Mouse (Mus musculus) adrenal gland, postnatal 36 days (tissue): ENCODE measurements around the gene Gm45785. TPM values are rescaled to one million over a fixed set of nuclear protein-coding genes. Genes with fewer than 3 reads are reported as not detected.
"Not testable (repeated sequence)": the region's sequence is repeated elsewhere in the genome, so short reads cannot be mapped to it uniquely, and the experiment has no call there.

Source experiments
- DNase-seq, 2 experiments: peaks; one replicate each; pipeline ENCODE4 v3.0.0; 2021; ENCODE audit warnings: mixed read lengths in 1 of 2
- long read RNA-seq, 2 experiments: library from polyadenylated mRNA; stranded (forward); transcript quantifications; one replicate each; pipeline ENCODE4 v2.0.0; 2021; ENCODE audit warnings: borderline sequencing depth in 2 of 2
- total RNA-seq, 2 experiments: library from RNA; stranded (reverse); gene quantifications; 2 replicates each; pipeline ENCODE4 v1.2.3; 2021

Gm45785 gene
- 1 to 10 TPM in 1 of 2 experiments, not detected in 1; 1.3 TPM for total RNA-seq
- long read RNA-seq, experiment 1, partial matches to known transcripts: 2 of 2 reads
- long read RNA-seq, experiment 1, other reads (novel, unspliced or antisense): 0 of 2 reads
- long read RNA-seq, experiment 2: 0 reads

GRCm38 (mm10) chr7:140855860-140856784 lies at the start of gene Gm45785:
Gene Gm45785, minus strand, starts transcription at chr7:140856331.
- DNase-seq: peak; percentile 90

GRCm38 (mm10) chr7:140905642-140906081 lies 49.5 kb upstream of the Gm45785 start:
- DNase-seq: no peak

DNA sequence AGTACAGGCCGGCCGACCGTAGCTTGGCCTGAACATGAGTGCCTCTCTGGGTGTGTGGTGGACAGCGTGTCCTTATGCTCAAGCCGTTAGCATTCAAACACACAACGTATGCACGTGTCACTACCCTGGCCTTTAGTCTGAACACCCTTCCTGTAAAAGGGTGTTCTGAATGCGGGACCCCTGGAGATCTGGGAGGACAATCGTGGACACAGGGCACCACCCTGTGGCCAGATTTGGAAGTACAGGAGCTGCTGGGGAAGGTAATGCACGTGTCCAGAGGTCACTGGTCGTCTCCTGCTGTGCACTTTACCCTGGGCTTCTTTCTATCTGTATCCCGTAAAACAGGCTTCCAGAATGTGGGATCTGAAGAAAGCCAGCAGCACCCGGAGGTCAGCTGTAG lies 47.1 kb upstream of the Gm45785 start:
- DNase-seq: peak; percentile 80 to 85

DNA sequence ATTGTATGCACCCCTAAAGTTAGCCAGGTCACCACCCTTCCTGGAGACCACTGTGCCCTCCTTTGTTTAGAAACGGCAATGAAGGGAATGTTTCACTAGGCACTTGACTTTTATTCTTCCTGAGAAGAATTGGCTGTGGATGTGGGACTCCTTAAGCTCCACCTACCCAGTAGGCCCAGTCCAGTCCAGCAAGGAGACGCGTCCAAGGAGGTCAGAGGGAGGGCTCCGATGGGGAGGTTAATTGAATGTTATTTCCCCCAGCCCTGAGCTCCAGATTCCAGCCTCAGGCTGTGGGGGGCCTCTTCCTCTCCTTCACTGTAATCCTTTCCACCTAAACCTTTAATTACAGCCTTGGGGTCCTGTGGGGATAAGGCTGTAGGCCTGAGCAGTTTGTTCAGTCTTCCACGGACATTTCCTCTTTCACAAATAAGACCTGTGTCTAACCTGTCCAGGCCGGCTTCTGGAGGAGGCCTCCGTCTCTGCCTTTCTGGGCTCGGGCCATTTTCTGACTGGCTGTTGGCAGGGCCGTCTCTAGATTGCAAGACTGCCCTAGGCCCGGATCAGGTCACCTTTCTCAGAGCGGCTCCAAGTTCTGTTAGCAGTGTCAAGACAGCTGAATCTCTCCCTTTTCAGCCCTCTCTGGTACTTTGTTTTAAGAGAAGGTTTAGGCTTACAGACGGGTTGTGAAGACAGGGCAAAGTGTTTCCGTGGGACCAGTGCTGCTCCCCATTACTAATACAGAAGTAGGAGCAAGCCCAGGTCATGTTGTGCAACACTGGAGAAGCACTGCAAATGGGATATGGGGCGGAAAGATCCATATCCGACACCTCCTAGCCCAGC lies 46.1 kb upstream of the Gm45785 start:
- DNase-seq: no peak

- DNase-seq: no peak
Observed at GRCm38 (mm10) chr7:140900220-140900619, 44.1 kb upstream of the Gm45785 start, which contains the start of gene Cox8b. Gene Cox8b, minus strand, starts transcription at chr7:140900446.

GRCm38 (mm10) chr7:140899121-140899520 lies 43.0 kb upstream of the Gm45785 start:
- DNase-seq: peak in 1 of 2 experiments; percentile 37

GRCm38 (mm10) chr7:140897863-140898262 lies 41.7 kb upstream of the Gm45785 start:
- DNase-seq: no peak

DNA sequence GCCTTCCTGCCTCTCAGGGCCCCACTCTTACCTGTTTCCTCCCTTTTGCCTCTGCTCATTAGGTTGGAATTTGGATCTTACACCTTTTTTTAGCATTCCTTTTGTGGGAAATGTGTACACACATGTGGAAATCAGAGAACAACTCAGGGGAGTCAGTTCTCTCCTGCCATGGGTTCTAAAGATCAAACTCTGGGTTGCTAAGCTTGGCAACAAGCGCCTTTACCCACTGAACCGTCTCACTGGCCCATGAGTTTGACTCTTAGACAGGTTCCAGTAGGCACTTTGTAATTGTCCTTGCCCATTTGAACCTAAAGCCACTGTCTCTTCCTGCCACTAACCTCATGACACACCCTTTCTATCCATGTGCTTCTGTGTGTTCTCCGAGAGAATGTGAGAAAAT lies 38.5 kb upstream of the Gm45785 start:
- no peak for DNase-seq

DNA sequence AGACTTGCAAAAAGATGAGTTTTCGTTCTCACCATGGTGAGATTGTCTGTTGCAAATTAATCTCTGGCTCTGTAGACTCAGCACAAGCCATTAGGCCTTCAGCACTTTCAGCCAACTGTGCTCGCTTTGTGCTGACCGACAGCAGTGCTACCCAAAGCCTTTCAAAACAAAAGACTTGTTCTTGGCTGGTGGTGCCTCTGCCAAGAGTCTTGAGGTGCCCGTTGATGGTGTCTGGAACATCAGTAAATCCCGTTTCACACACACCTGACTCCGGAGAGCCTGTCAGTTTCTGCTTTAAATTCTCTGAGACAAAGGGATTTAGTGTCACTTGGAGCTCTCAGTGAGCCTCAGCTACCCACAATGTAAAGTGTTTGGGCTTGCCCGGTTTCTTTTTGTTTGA lies 37.9 kb upstream of the Gm45785 start:
- no peak for DNase-seq

DNA sequence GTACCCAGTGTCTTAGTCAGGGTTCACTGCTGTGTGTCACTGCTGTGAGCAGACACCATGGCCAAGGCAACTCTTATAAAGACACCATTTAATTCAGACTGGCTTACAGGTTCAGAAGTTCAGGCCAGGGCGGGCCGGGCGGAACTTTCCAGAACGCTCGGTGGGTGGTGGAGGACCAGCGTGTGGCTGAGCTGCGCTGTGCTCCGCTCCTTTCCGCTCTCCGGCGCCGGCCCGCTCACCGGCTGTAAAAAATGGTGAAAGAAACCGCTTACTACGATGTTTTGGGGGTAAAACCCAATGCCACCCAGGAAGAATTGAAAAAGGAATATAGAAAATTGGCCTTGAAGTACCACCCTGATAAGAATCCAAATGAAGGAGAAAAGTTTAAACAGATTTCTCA lies 34.5 kb upstream of the Gm45785 start:
- DNase-seq: not testable (repeated sequence)

GRCm38 (mm10) chr7:140882469-140882803 lies 26.3 kb upstream of the Gm45785 start:
- no peak for DNase-seq

DNA sequence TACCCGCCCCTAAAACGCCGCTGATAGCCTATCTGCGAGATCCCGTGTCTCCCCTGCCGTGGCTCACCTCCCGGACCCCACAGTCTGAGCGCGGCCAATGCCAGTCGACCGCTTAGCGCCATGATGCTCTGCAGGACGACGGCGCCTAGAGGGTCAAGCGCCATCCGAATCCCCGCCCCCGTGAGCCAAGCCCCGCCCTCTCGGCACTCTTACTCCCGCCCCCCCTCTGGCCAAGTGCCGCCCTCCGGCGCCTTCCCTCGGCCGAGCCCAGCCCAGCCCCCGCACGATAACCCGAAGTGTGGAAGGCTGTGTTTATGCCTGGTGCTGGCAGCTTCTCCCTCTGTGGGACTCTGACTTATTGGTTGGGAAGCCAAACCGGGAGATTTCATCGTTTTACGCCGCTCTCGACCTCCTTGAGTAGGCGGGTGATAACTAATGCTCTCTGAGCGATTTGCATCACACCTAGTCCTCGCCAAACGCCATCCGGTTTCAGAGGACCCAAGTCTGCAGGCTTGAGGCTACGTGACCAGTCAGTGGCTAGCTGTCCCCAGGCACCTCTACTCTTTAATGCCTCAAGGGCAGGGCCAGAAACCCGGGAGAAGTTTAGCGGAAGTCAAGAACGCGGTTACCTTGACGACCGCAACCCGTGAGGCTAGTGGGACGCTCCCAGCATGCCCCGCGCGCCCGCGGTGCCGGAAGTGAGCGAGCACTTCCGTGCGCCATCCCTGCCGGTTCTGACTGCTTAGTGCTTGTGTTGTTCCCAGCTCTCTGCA lies 25.8 kb upstream of the Gm45785 start, which contains the start of the genes Psmd13 and Sirt3:
Psmd13 (plus strand) TSS at position 273 of the 773 bp plus-strand sequence.
Sirt3 (minus strand) TSS at position 614 of the 773 bp plus-strand sequence.
- DNase-seq: peak; percentile 95 to 98

DNA sequence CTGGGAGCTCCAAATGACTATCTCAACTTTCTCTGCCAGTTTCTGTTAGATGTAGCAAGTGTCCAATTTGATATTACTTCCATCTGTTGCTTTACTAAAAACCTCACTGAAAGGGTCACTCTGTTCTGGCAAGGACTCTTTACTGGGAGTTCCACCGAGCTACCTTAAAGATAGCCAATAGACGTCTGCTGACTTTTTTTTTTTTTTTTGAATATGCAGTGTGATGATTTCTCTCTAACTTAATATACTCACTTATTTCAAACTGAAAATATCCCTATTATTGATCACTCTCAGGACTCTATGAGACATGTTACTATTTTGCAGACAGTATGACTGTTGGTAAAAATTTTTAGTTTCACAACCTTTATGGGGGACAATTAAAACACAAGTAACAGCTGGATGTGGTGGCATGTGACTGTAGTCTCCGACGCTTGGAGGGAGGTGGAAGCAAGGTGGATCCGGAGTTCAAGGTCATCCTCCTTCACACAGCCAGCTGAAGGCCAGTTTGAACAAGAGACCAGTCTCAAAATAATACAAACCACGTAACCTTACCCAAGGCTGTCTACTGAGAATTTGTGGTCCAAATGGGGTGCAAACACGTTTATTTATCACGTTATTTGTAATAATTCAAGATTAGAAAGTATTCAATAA lies 24.9 kb upstream of the Gm45785 start:
- DNase-seq: no peak

GRCm38 (mm10) chr7:140880419-140880818 lies 24.3 kb upstream of the Gm45785 start:
- DNase-seq: no peak

- DNase-seq: no peak
Observed at GRCm38 (mm10) chr7:140879355-140879754, 23.2 kb upstream of the Gm45785 start.

- no peak for DNase-seq
Observed at GRCm38 (mm10) chr7:140877364-140877763, 21.2 kb upstream of the Gm45785 start.

- DNase-seq: no peak
Observed at GRCm38 (mm10) chr7:140874224-140874623, 18.1 kb upstream of the Gm45785 start.

DNA sequence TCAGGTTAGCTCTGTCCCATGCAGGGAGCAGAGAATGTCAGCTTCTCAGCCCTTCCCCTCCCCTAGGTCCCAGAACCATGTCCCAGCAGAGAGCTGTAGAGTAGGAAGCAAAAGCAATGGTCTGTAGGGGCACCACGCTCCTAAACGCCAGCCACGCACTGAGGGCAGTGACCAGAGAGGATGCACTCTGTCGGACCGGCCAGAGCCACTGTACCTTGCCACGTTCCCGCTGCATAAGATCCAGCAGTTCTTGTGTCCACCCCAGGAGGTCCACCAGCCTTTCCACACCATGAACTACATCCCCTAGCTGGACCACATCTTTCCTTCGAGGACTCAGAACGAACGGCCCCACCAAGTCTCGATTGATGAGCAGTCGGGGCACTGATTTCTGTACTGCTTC lies 8.6 kb upstream of the Gm45785 start:
- DNase-seq: no peak

GRCm38 (mm10) chr7:140860728-140861127 lies 4.6 kb upstream of the Gm45785 start:
- DNase-seq: no peak

DNA sequence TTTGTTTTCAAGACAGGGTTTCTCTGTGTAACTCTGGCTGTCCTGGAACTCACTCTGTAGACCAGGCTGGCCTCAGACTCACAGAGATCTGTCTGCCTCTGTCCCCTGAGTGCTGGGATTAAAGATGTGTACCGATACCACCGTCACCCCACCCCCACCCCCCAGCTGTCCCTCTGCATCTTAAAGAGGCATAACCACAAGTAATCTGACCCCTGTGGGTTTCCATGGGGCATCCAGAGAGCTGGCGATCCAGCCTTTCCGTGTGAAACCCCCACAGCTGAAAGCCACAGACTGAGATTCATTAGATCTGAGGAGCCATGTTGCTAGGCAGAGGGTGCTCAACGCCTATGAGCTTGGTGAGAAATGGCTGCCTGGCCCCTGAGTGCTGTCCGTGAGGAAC lies 3.9 kb upstream of the Gm45785 start:
- DNase-seq: no peak

DNA sequence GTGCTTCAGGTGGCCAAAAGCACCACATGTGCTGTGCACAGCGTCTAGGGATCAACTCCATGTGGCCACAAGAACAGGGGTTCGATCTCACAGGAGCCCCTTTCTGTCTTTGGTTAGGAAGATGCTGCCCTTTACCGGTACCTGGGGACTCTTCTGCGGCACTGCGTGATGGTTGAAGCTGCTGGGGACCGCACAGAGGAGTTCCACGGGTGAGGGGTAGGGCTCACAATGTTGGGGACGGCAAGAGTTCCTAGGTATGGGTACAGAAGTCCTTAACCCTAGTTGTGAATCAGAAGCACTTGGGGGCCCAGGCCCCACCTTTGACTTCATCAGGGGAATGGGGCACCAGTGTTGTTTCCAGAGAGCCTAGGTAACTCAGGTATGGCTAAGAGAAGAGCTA lies 2.6 kb upstream of the Gm45785 start:
- no peak for DNase-seq
